Mouse (Mus musculus): ENCODE measurements around the gene Mef2b.

GRCm38 (mm10) chr8:70181212-70181902 is 41.8 kb downstream of the Mef2b start:
- no peak for TF ChIP-seq CTCF (IDR thresholded peaks at IDR 0.05; ENCODE audit: extremely low read depth, insufficient read depth, insufficient read length, insufficient replicate concordance)
- no peak for TF ChIP-seq POLR2A (IDR thresholded peaks at IDR 0.05; ENCODE audit: low read depth, low read length)
